Mouse (Mus musculus) urinary bladder, postnatal 4 days (tissue): ENCODE results near the gene Adamtsl4.
"Not testable (repeated sequence)": the region's sequence is repeated elsewhere in the genome, so short reads cannot be mapped to it uniquely, and the experiment has no call there.

Experiments
- DNase-seq, 2 experiments: peaks; one replicate each; pipeline ENCODE4 v3.0.0; 2021 to 2022; ENCODE audit warnings: low spot score in 2 of 2

Adamtsl4 gene

GRCm38 (mm10) chr3:95660788-95661478 lies 26.8 kb downstream of the Adamtsl4 start:
- no peak for DNase-seq

DNA sequence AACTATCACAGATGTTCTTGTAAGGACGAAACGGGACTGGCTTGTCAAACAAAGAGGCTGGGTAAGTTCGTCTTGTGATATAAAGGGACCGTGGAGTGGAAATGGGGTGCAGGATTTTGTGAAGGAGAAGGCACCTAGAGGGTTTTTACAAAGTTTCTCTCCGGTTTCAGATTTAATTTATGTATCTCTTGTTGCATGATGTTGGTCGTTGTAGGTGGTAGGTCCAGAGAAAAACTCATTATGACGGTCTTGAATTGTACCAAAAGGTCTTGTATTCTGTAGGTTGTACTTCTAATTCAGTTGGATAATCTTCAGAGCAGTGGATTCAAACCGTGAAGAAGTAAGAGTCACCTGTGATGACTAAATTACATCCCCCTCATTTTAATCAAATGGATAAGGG lies 27.8 kb downstream of the Adamtsl4 start:
- DNase-seq, result no peak

DNA sequence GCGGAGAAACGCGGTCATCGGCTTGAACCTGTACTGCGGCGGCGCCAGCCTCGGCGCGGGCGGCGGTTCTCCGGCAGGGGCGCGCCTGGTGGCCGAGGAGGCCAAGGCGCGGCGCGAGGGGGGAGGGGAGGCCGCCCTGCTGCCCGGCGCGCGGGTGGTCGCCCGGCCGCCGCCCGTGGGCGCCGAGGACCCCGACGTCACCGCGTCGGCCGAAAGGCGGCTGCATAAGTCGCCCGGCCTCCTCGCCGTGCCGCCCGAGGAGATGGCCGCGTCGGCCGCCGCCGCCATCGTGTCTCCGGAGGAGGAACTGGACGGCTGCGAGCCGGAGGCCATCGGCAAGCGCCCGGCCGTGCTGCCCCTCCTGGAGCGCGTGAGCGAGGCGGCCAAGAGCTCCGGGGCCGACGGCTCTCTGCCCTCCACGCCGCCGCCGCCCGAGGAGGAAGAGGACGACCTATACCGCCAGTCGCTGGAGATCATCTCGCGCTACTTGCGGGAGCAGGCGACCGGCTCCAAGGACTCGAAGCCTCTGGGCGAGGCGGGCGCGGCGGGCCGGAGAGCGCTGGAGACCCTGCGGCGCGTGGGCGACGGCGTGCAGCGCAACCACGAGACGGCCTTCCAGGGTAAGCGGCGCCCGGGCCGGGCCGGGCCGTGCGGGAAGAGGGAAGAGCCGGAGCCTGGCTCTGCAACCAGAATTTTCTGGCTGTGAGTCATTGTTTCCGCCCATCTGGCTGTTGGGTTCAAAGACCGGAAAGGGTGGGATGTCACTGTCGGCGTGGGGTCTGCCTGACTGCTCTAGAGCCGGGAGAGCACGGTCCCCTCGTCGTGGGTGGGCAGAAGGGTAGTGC lies 28.6 kb downstream of the Adamtsl4 start:
- peak; percentile 59 to 77 for DNase-seq

GRCm38 (mm10) chr3:95658236-95658867 lies 29.4 kb downstream of the Adamtsl4 start, which contains the start of gene Mcl1:
Gene Mcl1 (plus strand): TSS chr3:95658788.
- DNase-seq, result peak; percentile 93 to 95

GRCm38 (mm10) chr3:95657711-95658110 lies 30.0 kb downstream of the Adamtsl4 start:
- no peak for DNase-seq

- no peak for DNase-seq
These were observed 30.6 kb downstream of the Adamtsl4 start for GRCm38 (mm10) chr3:95657108-95657507.

DNA sequence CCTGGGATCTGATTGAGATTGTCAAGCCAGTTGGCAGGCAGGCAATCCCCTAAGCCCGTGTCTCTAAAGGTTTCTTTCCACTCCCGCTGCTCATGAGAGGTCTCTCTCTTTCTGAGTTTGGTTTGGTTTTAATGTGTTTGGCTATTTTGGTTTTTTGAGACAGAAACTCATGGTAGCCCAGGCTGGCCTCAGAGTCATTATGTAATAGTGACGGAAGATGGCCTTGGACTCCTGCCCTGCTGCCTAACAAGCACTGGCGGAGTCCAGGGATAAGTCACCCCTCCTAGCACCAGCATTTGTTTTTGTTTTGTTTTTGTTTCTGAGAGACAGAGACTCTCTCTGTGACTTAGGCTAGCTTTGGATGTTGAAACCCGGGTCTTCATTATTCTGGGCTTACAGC lies 32.3 kb downstream of the Adamtsl4 start:
- DNase-seq, result no peak

DNA sequence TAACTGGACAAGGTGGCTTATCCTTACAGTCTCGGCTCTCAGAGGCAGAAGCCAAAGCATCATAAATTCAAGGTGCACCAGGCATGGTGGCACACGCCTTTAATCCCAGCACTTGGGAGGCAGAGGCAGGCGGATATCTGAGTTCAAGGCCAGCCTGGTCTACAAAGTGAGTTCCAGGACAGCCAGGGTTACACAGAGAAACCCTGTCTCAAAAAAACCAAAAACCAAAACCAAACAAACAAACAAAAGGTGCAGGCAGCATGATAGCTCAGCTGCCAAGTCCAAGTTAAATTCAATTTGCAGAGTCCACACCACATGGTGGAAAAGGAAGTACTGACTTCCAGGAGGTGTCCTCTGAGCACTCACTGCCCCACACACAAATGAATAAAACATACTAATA lies 33.3 kb downstream of the Adamtsl4 start:
- not testable (repeated sequence) for DNase-seq

- no peak for DNase-seq
These were observed 34.2 kb downstream of the Adamtsl4 start for GRCm38 (mm10) chr3:95653473-95654034.

- no peak for DNase-seq
These were observed 34.8 kb downstream of the Adamtsl4 start for GRCm38 (mm10) chr3:95652871-95653270.

- no peak for DNase-seq
These were observed 35.4 kb downstream of the Adamtsl4 start for GRCm38 (mm10) chr3:95652204-95652811.

GRCm38 (mm10) chr3:95651391-95652203 lies 36.1 kb downstream of the Adamtsl4 start:
- DNase-seq, result no peak

GRCm38 (mm10) chr3:95651033-95651373 lies 36.7 kb downstream of the Adamtsl4 start:
- no peak for DNase-seq

GRCm38 (mm10) chr3:95650276-95651032 lies 37.3 kb downstream of the Adamtsl4 start:
- no peak for DNase-seq

DNA sequence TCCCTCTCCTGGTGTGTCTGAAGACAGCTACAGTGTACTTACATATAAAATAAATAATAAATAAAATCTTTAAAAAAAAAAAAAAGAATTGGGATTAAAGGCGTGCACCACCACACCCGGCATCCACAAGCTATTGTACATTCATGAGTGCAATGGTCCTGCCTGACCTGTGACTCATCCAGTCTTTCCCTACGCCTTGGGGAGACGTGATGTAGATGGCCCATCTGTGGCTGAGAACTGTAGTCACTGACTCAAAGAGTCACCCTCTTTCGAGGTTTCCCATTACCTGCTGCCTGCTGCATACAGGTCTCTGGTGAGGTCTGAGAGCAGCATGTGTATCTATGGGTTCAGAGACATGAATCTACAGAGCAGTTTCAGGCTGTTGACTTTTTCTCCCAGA lies 39.7 kb downstream of the Adamtsl4 start:
- no peak for DNase-seq

DNA sequence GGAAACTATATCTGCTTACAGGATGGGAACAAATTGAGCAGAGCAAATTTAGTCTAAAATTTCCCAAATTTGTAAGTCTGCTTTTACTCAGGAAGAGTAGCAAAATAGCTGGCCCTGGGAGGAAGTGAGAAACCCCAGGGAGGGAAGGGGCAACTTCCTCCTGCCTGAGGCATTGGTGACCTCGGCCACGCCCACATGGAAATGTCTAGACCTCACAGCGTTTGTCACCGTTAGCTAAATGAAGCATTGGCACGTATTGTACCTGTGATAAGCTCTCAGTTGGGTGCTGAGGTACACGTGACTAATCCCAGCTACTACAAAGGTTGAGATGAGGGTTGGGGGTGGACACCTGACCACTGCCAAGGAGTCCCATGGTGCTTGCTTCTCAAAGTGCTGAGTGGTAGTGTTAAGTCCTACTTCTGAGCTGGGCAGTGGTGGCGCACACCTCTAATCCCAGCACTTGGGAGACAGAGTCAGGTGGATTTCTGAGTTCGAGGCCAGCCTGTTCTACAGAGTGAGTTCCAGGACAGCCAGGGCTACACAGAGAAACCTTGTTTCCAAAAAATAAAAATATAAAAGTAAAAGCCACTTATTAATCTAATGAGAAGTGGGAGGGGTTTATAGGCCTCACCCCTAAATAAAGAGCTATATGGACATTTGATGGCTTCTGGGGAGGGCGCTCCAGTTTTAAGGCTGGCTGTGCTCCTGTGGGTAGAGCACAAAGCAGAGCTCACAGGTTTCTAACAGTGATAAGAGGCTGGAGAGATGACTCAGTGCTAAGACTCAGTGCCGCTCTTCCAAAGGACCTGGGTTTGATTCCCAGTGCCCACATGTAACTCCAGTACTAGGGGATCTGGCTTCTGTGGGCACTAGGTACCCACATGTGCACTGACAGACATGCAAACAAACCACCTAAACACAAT lies 42.1 kb downstream of the Adamtsl4 start:
- no peak for DNase-seq

DNA sequence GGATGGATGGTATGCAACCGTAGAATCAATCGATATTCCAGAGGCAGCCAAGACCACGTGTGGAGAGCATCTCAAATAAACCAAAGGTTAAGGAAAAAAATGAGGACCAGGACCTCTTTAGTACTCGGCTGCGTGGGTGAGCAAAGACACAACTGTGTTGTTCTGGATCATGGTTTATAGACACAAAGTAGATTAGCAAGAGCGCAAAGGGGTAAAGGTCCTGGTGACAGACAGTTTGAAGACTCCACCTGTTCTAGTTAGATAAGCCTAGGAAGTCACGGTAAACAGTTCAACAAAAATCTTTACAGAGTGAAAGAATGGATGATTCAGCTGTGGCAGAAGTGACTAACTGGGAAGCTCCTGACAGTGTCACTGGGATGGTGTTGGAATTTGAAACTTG lies 44.6 kb downstream of the Adamtsl4 start:
- DNase-seq, result no peak

- DNase-seq, result no peak
These were observed 48.0 kb downstream of the Adamtsl4 start for GRCm38 (mm10) chr3:95639694-95640093.

DNA sequence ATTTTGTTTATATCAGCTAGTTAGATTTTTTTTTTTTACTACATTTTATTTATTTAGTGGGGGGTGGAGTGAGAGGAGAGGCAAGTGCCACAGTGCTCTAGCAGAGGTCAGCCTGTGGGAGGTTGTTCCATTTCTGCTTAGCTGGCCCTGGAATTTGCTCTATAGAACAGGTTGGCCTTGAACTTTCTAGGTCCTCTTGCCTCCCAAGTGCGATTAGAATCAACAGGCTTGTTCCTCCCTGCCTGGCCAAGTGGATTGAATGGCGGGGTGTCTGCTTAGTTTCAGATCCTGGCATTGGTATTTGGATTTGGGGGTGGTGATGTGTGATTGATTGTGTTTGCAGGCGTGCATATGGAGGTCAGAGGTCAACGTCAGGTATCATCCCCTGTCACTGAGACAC lies 51.6 kb downstream of the Adamtsl4 start:
- no peak for DNase-seq
